Mouse (Mus musculus): ENCODE data around the gene Upp1. TPM values are rescaled to one million over a fixed set of nuclear protein-coding genes. Genes with fewer than 3 reads are reported as not detected.
"Not testable (repeated sequence)": the region's sequence is repeated elsewhere in the genome, so short reads cannot be mapped to it uniquely, and the experiment has no call there.

The Upp1 gene
- total RNA-seq, 2 experiments from 2014 or later, result 4.0 to 4.1 TPM

- DNase-seq (ENCODE audit: low spot score in 2 of 2), result not testable (repeated sequence)
Observed at GRCm38 (mm10) chr11:9150403-9150802, 32.5 kb downstream of the Upp1 start.

- no peak for DNase-seq (ENCODE audit: low spot score in 2 of 2)
Observed at GRCm38 (mm10) chr11:9159953-9160352, 42.0 kb downstream of the Upp1 start.

- no peak for DNase-seq (ENCODE audit: low spot score in 2 of 2)
Observed at GRCm38 (mm10) chr11:9167331-9167730, 49.4 kb downstream of the Upp1 start.

GRCm38 (mm10) chr11:9181477-9181876 lies 63.6 kb downstream of the Upp1 start:
- no peak for DNase-seq (ENCODE audit: low spot score in 2 of 2)

Other genes with a start within 250 kb of the Upp1 start
- under 1 TPM; 0.08 to 0.52 TPM for gene Pkd1l1, start 144.8 kb upstream of the Upp1 start, total RNA-seq (2021)
- 10 to 100 TPM; 13.3 to 13.5 TPM for gene Hus1, start 106.9 kb upstream of the Upp1 start, total RNA-seq (2021)
- 1 to 10 TPM; 1.2 to 1.4 TPM for gene Gm11992, start 69.5 kb upstream of the Upp1 start, total RNA-seq (2021)
- under 1 TPM; 0.38 to 0.82 TPM for gene Sun3, start 69.1 kb upstream of the Upp1 start, total RNA-seq (2021)
- gene Abca13, start 73.8 kb downstream of the Upp1 start, total RNA-seq (2021), result under 1 TPM in 1 of 2 experiments, not detected in 1; 0.05 TPM